Mouse (Mus musculus): ENCODE measurements at regions not wholly inside any gene's neighbourhood (a gene's known extent, or its start where the extent isn't known, plus 50 kb on each side); places are given as distances from the start of the nearest gene placed in this dataset.

GRCm38 (mm10) chr2:57909706-57910105 is 88.0 kb upstream of the Galnt5 start:
- DNase-seq (ENCODE audit: low read depth, low spot score): no peak

- no peak for DNase-seq (ENCODE audit: low read depth, low spot score)
These were observed 81.2 kb upstream of the Galnt5 start for GRCm38 (mm10) chr2:57916375-57917023.

DNA sequence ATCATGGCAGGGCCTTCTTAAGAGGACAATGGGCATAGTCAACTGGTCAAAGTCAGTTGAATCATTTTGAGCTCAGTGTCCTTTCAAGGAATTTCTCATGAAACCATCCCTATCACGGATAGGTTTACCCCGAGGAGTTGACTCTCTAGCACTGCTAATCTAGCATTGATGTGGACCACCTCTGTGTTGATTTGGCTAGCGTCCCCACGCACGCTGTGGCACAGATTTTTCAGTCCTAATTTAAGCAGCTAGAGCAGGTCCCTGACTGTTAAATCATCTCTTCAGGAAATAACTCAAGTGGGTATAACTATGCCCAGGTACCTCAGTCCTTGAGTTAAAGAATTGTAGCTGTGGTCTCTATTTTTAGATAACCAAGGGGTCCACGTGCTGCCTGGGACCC is 80.0 kb upstream of the Galnt5 start:
- DNase-seq (ENCODE audit: low read depth, low spot score): no peak

DNA sequence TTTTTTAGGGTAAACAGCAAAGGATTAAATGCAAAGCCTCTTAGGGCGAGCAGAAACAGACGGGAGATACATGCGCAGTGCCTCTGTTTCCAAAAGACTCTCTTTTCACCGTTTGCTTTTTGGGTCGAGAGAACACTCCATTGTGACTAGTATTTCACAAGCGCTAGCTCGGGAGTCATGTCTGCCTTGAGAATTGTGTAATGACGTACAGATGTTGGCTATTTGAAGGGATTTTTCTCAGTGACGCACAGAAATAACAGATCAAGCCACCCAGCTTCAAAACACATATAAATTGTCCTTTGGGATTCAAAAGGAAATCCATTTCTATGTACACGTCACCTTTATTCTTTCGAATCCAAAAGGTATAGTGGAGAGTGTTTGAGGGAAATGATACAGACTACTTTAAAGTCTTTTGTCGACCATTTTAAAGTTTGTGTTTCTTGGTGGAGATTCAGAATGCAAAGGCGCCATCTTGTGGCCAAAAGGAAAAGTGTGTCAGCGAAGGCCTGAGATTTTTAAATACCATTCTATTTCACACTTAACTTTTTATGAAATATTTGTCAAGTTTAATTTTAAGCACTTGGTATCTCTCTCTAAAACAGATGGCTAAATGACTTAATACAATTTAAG is 78.5 kb upstream of the Galnt5 start:
- peak; percentile 47 for DNase-seq (ENCODE audit: low read depth, low spot score)

DNA sequence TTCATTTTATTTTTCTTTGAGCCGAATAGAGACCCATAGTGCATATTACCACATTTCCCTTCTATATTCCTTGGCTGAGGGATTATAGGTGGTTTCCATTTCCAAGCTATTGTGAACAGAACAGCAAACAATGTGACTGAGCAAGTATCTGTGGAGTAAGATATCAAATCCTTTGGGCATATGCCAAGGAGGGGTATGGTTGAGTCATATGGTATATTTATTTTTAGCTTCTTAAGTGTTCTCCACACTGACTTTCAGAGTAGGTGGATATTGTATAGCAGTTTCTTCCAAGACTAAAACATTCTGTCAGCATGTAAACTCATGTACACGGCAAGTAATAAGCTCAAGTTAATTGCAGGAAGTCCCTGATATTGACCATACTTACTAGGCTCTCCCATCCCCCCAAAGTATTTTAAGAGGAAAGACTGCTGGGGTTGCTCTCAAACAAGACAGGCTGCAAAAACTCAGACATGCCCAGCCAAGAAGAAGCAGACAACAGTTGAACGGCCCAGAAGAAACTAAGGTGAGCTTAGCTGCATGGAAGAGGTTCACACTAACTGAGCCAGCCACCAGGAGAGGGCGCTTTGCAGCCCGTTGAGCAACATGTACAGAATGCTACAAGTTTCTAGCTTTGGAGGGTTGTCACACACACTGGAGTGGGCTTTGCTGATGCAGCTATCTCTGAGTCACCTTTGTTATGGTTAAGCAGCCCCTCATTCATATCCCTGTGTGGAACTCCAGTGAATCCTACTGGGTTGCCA is 63.4 kb upstream of the Galnt5 start:
- no peak for DNase-seq (ENCODE audit: low read depth, low spot score)

Measured in CD4-positive helper T cell, adult 2 months (primary cell).